Mouse (Mus musculus) testis, adult 2 months (tissue): ENCODE measurements around the gene Gm9918. TPM values are rescaled to one million over a fixed set of nuclear protein-coding genes. Genes with fewer than 3 reads are reported as not detected.

Experiments used
- H3K27ac ChIP-seq: fragments of 200-500 bp; 2 replicates; pipeline ENCODE4 v1.5.1; 2012; ENCODE audit warnings: low read depth, low read length; ENCODE audit not compliant: control insufficient read depth, insufficient read depth
- H3K27me3 ChIP-seq: fragments of 200-500 bp; 2 replicates; pipeline ENCODE4 v1.6.1; 2012; ENCODE audit warnings: mild to moderate bottlenecking, low read length, moderate library complexity; ENCODE audit not compliant: control insufficient read depth, insufficient read depth
- H3K36me3 ChIP-seq: fragments of 200-500 bp; 2 replicates; pipeline ENCODE4 v1.6.1; 2012; ENCODE audit warnings: mild to moderate bottlenecking, low read length; ENCODE audit not compliant: control insufficient read depth, insufficient read depth
- H3K4me1 ChIP-seq: fragments of 200-500 bp; 2 replicates; pipeline ENCODE4 v1.6.1; 2012; ENCODE audit warnings: low read length; ENCODE audit not compliant: control insufficient read depth, insufficient read depth
- H3K4me3 ChIP-seq: fragments of 200-500 bp; 2 replicates; pipeline ENCODE4 v1.5.1; 2012; ENCODE audit warnings: low read depth, mild to moderate bottlenecking, low read length, moderate library complexity, mixed read lengths; ENCODE audit not compliant: control insufficient read depth
- CTCF ChIP-seq: fragments of 200-500 bp; IDR thresholded peaks from 2 replicates; pipeline ENCODE4 v1.5.1; 2012; ENCODE audit warnings: low read depth, mild to moderate bottlenecking, inconsistent platforms, low read length, moderate library complexity; ENCODE audit not compliant: control insufficient read depth, insufficient read depth, insufficient replicate concordance
- POLR2A ChIP-seq: fragments of 200-500 bp; IDR thresholded peaks from 2 replicates; pipeline ENCODE4 v1.6.1; 2012; ENCODE audit warnings: low read depth, mild to moderate bottlenecking, inconsistent platforms, low read length, moderate library complexity; ENCODE audit not compliant: control insufficient read depth
- polyA plus RNA-seq: library from polyadenylated mRNA; depleted of rRNA; stranded (reverse); fragments of >200 nt; gene quantifications from 2 replicates; pipeline ENCODE4 v1.2.3, GENCODE M21; 2012

Gene Gm9918
- polyA plus RNA-seq, 1 experiment, result 0.10 TPM

GRCm38 (mm10) chr15:102247252-102248130 is 22.9 kb upstream of the Gm9918 start:
- Histone ChIP-seq H3K4me3 (peak overlapping the region; percentile 88), H3K27ac (peak overlapping the region; percentile 79), H3K27me3 (no peaks in the 10 kb centered on the region; the same call in 1 of the 2 replicates), H3K4me1 (peaks cover 26% of the 10 kb centered on the region), H3K36me3 (no peaks in the 10 kb centered on the region)
- TF ChIP-seq POLR2A (peak; percentile 3; the same call in 1 of the 2 replicates), CTCF (no peak)

- Histone ChIP-seq H3K36me3 (no peaks in the 10 kb centered on the region), H3K27ac (peak overlapping the region; percentile 56; the same call in 1 of the 2 replicates), H3K4me3 (peak overlapping the region; percentile 88), H3K4me1 (peaks cover 20% of the 10 kb centered on the region), H3K27me3 (no peaks in the 10 kb centered on the region; the same call in 1 of the 2 replicates)
- TF ChIP-seq CTCF (no peak), POLR2A (no peak)
These were observed 22.1 kb upstream of the Gm9918 start for GRCm38 (mm10) chr15:102248131-102248811.

GRCm38 (mm10) chr15:102248812-102249191 is 21.6 kb upstream of the Gm9918 start:
- Histone ChIP-seq H3K27me3 (no peaks in the 10 kb centered on the region; the same call in 1 of the 2 replicates), H3K4me1 (peaks cover 18% of the 10 kb centered on the region), H3K4me3 (no peak overlapping the region), H3K27ac (no peak overlapping the region), H3K36me3 (no peaks in the 10 kb centered on the region)
- TF ChIP-seq POLR2A, result no peak
- no peak for TF ChIP-seq CTCF

- Histone ChIP-seq H3K36me3 (no peaks in the 10 kb centered on the region), H3K4me1 (peaks cover 18% of the 10 kb centered on the region), H3K27me3 (no peaks in the 10 kb centered on the region; the same call in 1 of the 2 replicates), H3K4me3 (no peak overlapping the region), H3K27ac (no peak overlapping the region)
- TF ChIP-seq POLR2A (no peak), CTCF (no peak)
These were observed 21.1 kb upstream of the Gm9918 start for GRCm38 (mm10) chr15:102249251-102249691.

- TF ChIP-seq CTCF (no peak), POLR2A (no peak)
- peaks cover 18% of the 10 kb centered on the region for H3K4me1 ChIP-seq
- no peak overlapping the region for H3K4me3 ChIP-seq
- no peak overlapping the region for H3K27ac ChIP-seq
- H3K36me3 ChIP-seq, result no peaks in the 10 kb centered on the region
- H3K27me3 ChIP-seq, result no peaks in the 10 kb centered on the region; the same call in 1 of the 2 replicates
These were observed 20.4 kb upstream of the Gm9918 start for GRCm38 (mm10) chr15:102249967-102250366.

- H3K27me3 ChIP-seq, result no peaks in the 10 kb centered on the region; the same call in 1 of the 2 replicates
- H3K36me3 ChIP-seq, result no peaks in the 10 kb centered on the region
- no peak overlapping the region for H3K27ac ChIP-seq
- no peak for TF ChIP-seq CTCF
- TF ChIP-seq POLR2A, result no peak
- no peak overlapping the region for H3K4me3 ChIP-seq
- peaks cover 18% of the 10 kb centered on the region for H3K4me1 ChIP-seq
These were observed 19.8 kb upstream of the Gm9918 start for GRCm38 (mm10) chr15:102250521-102250920.

GRCm38 (mm10) chr15:102255547-102256255 is 14.7 kb upstream of the Gm9918 start:
- TF ChIP-seq CTCF, result no peak
- TF ChIP-seq POLR2A, result no peak
- Histone ChIP-seq H3K27ac (no peak overlapping the region), H3K36me3 (no peaks in the 10 kb centered on the region), H3K27me3 (no peaks in the 10 kb centered on the region), H3K4me3 (no peak overlapping the region), H3K4me1 (peaks cover 13% of the 10 kb centered on the region)
